Mouse (Mus musculus): ENCODE data around the gene Surf4.

The Surf4 gene

DNA sequence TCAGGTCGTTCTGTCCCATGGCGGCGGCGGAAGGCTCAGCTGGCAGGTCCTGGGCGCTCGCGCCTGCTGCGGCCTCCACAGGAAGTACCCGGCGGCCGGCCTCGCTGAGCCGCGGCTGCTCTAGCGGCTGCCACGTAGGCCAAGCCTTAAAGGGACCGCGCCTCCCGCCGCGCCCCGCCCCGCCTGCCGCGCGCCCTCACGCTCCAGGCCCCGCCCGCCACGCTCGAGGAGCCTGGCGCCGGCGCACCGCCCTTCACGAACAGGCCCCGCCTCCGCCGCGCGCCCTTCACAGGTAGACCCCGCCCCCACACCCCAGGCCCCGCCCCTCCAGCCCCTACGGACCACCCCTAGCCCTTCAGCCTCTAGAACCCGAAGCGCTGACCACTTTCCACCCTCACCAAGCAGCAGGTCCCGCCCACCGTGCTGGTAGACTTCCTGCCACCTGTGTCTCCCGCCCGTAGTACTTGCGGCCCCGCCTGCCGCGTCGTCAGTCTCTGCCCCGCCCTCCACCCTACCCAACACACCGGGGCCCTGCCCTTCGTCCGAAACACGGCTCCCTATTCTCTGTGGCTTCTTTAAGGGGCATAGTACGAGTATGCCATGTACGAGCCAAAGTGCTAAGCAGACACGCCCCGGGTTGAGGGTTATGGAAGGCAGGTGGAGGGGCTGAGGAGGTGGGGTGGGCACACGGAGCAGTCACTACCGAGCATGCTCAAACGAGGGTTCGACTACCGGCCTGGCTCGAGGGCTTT lies at the start of gene Surf4, which contains the start of gene Stkld1:
Surf4 (minus strand) TSS at position 625 of the 752 bp plus-strand sequence.
Stkld1 (plus strand) TSS at position 744 of the 752 bp plus-strand sequence.
- in situ Hi-C loops (cut with MboI; ENCODE audit: unreplicated experiment in 2 of 2), result loop anchor here (5.0 to 25.0 kb wide), 5 partner anchors 74 to 504 kb away; partner anchors contain the start of genes Brd3os (in 1 of the 2), Cacfd1 (in 1 of the 2) and Vav2 (in 1 of the 2)

DNA sequence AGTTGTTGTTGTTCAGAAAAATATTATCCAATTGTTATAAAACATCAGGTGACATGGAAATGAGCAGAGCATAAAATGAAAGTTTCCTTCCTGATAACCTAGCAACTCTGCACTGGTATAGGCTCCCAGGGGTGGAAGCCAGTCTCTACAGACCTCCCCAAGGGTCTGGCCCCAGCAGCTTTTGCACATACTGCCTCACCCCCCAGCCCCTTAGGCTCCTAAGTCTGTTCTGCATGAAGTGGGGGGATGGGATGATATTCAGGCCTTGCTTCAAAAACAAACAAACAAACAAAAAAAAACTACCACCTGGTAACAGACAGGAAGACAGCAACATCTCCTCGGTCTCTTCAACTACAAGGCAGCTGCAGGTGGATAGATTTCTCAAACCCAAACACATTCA lies 46.6 kb upstream of the Surf4 start:
- in situ Hi-C loops (cut with MboI; ENCODE audit: unreplicated experiment in 2 of 2), result no loop called here

DNA sequence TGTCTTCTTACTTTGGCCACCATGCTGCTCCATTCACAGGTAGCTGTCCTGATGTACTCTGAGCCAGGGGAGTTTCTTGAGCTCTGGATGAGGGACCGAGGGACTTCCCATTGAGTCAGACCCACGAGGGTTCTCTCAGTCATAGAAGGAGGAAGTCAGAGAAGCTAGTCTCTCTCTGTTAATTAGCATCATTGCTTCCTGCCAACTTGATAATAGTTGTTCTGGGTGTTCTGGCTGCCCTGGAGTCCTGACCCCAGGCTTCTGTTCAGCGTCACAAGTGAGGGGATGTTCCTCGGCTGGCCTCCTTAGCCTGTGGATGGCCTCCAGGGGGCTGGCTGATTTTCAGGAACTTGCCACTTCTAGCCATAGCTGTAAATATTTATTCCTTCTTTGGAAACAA lies 40.2 kb upstream of the Surf4 start:
- in situ Hi-C loops (cut with MboI; ENCODE audit: unreplicated experiment in 2 of 2), result loop anchor here in 1 of 2 experiments (5.0 kb wide), 1 partner anchor 33 kb away; the partner anchor contains the start of gene Cacfd1

DNA sequence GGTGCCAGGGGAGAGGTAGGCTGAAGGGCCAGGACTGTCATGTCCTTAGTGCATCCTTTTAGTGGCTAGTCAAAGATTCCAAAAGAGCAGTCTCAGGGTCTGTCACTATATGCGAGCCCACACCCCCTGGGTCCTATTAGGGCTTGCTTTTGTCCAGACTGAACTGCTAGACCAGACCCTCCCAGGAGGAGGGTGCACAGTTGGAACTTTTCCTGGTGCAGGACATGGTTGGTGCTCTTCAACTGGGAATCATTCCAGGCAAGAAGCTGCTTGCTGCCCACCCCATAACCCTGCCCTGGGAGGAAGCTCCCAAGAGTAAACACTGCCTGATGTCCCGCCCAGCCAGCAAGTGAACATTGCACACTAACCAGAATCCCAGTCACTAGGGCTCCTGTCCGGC lies 39.4 kb upstream of the Surf4 start, which contains the start of gene Adamts13:
Adamts13 (plus strand) TSS at position 301 of the 400 bp plus-strand sequence.
- in situ Hi-C loops (cut with MboI; ENCODE audit: unreplicated experiment in 2 of 2), result loop anchor here in 1 of 2 experiments (5.0 kb wide), 1 partner anchor 34 kb away; the partner anchor contains the start of gene Cacfd1

DNA sequence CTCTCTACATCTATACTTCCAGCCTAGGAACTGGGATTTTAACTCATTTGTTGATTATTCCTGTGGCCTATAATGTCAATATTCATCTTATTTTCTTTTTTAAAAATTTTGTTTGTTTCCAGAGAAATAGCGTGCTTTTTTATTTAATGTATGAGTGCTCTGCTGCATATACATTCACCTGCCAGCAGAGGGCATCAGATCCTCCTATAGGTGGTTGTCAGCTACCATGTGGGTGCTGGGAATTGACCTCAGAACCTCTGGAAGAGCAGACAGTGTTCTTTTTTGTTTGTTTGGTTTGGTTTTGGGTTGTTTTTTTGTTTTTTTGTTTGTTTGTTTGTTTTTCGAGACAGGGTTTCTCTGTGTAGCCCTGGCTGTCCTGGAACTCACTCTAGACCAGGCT lies 33.5 kb upstream of the Surf4 start:
- in situ Hi-C loops (cut with MboI; ENCODE audit: unreplicated experiment in 2 of 2), result no loop called here

DNA sequence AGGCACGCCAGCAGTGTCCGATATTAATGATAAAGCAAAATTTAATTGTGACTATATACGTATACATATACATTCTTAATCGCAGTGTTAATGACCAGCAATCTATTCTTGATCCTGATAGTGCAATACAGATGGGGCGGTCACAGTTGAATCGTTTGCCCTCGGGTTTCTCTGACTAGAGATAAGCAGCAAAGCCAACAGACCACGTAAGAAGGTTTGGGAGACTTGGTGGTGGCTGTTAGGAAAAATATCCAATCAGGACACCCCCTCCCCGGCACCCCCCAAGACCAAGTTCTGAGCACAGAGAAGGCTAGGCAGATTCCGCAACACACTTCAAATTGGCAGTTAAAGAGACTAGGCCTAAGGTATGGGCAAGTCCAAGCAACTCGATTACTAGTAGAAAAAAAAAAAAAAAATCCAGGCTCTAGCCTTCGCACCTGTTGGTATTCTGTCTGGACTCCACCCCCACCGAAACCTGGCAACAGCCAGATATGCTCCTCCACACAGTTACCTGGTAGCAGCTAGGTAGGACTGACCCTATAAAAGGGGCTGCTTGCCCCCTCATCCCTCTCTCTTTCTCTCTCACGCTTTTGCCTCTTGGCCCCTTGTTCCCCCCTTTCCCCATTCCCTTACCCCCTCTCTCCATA lies 31.1 kb upstream of the Surf4 start:
- in situ Hi-C loops (cut with MboI; ENCODE audit: unreplicated experiment in 2 of 2), result no loop called here

DNA sequence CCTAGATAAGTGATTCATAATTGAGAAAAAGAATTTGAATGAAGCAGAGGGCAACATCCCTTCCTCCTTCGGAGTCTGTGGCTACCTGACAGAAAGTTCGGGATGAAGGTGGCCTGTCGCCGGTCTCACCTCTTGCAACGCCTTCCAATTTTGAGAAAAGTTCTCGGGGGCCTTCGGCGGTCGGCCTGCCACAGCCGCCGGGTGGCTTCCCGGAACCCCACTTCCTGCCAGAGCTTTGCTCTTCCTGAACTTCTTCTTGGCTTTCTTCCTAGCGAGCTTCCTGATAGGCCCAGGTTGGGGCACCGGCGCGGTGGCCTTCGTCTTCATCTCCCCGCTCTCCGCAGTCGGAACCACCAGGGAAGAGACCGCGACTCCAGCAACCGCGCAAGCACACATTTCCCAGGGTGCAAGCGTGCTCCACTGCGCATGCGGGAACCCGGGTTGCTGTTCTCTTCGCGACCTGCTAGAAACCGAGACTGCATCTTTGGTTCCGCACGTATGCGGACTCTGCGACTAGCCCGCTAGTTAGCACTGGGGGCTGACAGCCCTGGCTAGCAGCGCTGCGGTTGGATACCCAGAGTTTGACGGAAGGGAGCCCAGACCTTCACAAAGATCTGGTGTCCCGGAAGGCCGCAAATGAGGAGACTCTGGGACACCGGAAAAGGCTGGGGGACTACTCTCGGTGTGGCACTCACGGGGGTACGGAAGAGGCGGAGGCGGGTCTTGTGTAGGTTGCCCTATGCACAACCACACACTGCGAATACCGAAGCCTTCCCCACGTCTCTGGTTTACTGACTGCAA lies 30.4 kb upstream of the Surf4 start, which contains the start of gene Rexo4:
Rexo4 (minus strand) TSS at position 464 of the 801 bp plus-strand sequence.
- in situ Hi-C loops (cut with MboI; ENCODE audit: unreplicated experiment in 2 of 2), result no loop called here

DNA sequence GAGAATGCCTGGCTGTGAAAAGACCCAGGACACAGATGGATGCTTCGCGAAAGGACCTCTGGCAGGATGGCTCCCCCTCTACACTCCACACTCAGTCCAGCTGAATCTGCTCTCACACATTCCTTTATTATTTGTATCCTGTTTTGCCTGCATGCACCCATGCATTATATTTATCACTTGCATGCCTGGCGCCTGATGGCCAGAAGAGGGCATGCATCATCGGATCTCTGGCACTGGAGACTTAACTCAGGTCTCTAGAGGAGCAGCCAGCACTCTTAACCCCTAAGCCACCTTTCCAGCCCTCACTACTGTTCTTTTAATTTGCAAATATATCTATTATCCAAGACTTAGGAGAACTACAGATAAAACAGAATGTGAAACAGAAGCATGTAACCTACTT lies 27.0 kb upstream of the Surf4 start:
- in situ Hi-C loops (cut with MboI; ENCODE audit: unreplicated experiment in 2 of 2), result no loop called here

DNA sequence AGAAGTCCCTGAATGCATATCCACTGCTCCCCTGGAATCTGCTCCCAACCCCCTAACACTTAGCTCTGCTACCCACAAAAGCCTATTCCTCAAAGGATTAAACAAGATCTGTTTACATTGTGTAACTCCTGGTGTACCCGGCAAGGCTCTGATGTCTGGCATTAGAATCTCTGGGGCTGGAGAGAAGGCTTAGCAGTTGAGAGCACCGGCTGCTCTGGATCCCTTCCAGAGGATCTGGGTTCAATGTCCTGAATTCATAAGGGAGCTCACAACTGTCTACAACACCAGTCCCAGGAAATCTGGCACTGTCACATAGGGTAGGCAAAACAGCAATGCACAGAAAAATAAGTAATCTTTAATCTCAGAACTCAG lies 23.7 kb upstream of the Surf4 start:
- in situ Hi-C loops (cut with MboI; ENCODE audit: unreplicated experiment in 2 of 2), result no loop called here

DNA sequence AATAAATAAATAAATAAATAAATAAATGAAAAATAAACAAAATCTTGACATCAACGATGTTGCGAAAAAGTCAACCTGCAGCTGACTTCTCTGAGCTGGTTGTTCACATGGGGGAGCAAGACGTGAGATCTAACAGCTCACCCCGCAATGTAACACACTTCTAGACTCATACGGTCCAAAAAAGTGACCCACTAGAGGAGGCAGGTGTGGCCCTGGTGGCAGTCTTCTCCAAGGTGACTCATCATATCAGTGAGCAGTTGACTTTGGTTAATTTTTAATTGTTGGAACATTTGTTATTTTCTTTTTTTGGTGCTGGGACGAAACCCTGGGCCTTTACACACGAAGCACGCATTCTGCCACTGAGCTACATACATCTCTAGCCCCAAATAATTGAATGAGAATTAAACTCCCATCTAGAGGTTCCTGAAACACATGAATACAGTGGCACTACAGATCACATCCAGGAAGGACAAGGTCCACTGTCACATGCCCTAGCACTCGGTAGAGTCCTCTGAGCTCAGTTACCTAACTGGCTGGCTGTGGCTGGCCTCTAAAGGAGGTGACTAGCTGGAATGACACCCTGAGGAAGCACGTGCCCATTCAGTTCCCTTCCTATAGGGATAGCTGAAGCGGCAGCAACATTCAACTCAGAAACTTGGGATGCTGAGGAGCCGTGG lies 23.2 kb upstream of the Surf4 start:
- in situ Hi-C loops (cut with MboI; ENCODE audit: unreplicated experiment in 2 of 2), result no loop called here

DNA sequence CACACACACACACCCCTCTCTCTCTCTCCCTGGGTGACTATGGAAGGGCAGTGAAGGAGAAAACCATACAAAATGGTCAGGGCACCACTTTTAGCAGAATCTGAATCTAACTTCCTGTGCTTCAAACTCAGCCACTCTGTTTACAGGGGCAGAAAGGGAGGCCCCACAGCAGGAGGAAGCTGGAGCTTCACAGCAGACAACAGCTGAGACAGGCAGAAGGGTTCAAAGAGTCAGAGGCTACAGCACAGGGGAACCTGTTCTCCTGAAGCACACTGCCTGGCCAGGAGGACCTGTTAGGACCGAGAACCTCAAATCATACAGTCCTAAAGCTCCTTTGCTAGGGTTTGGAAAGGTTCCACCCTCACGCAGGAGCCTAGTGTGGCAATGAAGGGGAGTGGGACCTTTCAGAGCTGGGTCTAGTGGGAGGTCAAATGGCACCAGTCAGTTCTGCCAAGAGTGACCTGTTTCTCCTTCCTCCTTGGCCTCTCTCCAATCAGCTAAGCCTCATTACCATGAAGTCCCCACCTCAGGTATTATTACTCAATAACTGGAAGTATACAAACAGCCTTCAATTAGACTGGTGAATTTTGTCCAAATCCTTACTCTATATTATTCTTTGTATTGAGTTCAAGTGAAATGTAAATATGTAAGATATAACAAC lies 21.1 kb upstream of the Surf4 start:
- in situ Hi-C loops (cut with MboI; ENCODE audit: unreplicated experiment in 2 of 2), result no loop called here

DNA sequence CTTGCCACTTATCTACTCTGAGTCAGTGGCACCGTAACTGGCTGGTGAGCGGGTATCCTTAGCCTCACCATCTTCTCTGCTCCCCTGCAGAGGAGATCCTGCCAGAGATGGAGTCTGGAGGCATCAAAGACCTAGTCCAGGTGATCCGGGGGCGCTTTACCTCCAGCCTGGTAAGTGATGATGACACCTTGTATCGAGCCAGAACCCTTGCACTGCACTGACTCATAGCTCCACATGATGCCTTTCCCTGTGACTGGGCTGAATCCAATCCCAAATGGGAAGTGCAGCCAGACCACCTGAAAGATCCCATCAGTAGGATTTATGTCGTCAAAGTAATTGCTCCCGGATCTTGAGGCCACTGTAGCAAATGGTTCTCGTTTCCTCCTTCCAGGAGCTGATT lies 19.1 kb upstream of the Surf4 start:
- in situ Hi-C loops (cut with MboI; ENCODE audit: unreplicated experiment in 2 of 2), result no loop called here

DNA sequence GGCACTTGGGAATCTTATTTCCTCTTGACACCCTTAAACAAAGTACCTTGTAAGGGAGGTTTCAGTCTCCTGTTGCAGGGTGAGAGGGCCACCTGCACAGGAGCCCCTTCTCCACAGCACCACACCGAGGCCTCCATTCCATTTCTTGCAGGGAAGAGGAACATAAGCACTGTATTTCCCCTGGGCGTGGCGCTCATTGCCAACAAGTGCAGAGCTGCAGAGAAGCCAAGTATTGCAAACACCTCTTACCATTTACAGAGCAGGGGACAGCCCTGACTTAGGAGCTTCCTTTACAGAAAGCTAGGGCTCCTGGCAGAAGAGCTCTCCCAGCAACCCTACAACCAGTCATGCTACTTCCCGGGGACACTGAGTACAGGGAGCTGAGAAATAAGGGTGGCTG lies 18.5 kb upstream of the Surf4 start:
- in situ Hi-C loops (cut with MboI; ENCODE audit: unreplicated experiment in 2 of 2), result no loop called here

DNA sequence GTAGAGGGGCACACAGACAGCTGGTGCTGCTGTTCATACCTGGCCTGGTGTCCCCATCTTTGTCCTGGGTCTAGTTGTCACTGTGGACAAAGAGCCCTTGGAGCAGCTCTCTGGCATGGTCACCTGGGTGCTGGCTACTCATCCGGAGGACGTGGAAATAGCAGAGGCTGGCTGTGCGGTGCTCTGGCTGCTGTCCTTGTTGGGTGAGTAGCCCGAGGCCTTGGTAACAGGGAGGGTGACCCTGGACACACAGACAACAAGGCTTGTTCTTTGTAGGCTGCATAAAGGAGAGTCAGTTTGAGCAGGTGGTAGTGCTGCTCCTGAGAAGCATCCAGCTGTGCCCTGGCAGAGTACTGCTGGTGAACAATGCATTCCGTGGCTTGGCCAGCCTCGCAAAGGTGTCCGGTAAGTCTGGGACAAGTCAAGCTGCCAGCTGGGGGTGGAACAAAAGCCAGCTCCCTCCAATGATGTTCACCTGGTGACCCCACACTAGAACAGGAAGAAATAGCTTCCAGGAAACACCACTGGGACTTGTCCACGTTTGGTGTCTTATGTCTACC lies 17.7 kb upstream of the Surf4 start:
- in situ Hi-C loops (cut with MboI; ENCODE audit: unreplicated experiment in 2 of 2), result no loop called here

DNA sequence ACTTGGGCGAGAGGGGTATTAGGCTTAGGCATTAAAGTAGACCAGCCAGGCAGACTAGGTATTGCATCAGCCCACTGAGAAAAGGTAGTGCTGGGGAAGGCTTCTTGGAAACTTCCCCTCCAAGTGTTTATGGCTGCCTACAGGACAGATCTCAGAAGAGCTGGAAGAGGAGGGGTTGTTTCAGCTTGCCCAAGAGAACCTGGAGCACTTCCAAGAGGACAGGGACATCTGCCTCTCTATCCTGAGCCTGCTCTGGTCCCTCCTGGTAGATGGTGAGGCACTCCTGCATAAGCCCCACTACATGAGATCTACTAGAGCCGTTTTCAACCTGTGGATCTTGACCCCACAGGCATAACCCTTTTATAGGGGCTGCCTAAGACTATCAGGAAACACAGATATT lies 16.7 kb upstream of the Surf4 start:
- in situ Hi-C loops (cut with MboI; ENCODE audit: unreplicated experiment in 2 of 2), result no loop called here

DNA sequence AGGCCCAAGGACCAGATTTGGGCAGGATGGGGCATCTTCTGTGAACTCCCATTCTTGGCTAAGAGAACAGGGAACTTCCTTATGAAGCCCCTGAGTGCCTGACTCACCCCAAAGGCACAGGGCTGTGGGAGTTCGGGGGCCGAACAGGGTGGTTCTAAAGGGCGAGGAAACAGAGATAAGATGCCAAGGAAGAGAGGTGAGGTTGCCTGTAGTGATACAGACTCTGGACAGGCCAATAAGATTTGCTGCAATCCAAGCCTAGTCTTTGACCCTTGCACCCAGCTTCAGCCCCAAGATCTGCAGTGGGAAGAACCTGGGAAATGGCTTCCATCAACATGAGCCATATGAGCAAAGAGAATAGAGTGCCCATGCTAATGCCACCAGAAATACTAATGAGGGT lies 9.5 kb upstream of the Surf4 start:
- in situ Hi-C loops (cut with MboI; ENCODE audit: unreplicated experiment in 2 of 2), result loop anchor here in 1 of 2 experiments (25.0 kb wide), 1 partner anchor 494 kb away; the partner anchor contains the start of genes Brd3os and Vav2

DNA sequence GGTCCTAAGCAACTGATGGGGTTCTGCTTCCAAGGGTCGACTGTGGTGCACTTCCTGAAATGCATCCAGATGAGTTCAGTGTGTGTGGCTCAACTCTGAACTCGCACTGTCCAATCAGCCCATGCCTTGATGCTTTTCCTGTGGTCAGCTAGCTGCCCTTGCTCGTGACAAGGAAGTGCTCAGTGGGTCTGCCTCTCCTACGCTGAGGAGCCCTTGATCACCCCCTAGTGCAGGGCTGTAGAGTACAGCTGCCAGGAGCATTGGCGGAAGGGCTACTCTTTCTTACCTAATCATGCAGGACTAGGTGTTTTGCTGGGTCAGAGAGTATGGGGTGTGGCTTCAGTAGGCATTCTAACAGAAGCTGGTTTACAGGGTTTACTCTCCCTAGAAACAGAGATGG lies 7.8 kb upstream of the Surf4 start:
- in situ Hi-C loops (cut with MboI; ENCODE audit: unreplicated experiment in 2 of 2), result loop anchor here in 1 of 2 experiments (25.0 kb wide), 1 partner anchor 496 kb away; the partner anchor contains the start of genes Brd3os and Vav2

DNA sequence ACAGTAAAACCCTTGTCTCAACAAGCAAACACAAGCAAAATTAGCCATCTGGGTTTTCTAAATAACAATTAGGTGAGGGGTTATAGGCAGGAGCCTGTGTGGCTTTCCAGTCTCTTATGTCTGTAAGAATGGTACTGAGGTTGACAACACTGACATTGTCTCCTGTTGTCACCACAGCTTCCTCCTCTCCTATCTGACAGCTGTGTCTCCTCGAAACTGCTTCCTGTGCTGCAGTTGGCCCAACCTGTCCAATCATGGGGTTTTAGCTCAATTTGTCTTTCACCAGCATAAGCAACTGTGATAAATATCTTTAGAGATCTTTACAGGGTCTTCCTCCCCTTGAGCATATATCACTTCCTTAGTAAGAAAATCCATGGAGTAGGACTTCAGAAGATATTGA lies 2.7 kb upstream of the Surf4 start:
- in situ Hi-C loops (cut with MboI; ENCODE audit: unreplicated experiment in 2 of 2), result loop anchor here in 1 of 2 experiments (25.0 kb wide), 1 partner anchor 501 kb away; the partner anchor contains the start of genes Brd3os and Vav2

DNA sequence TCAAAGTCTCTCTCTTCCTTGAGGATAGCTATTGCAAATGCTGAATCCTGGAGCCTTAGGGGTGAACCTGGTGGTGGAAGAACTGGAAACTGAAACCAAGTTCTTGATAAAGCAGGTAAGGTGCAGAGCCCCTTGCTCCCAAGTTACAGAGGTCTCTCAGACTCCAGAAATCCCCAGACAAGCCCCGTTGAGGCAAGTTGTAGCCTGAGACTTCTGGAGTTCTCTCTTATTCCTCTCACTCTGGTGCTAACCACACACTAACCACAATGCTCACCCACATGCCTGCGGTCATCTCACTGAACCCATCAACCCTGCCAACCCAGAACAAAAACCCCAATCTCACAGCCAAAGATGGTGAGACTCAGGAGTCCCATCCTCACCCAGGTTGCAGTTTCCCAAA lies 1.6 kb upstream of the Surf4 start:
- in situ Hi-C loops (cut with MboI; ENCODE audit: unreplicated experiment in 2 of 2), result loop anchor here in 1 of 2 experiments (25.0 kb wide), 1 partner anchor 502 kb away; the partner anchor contains the start of genes Brd3os and Vav2
